Mouse (Mus musculus): ENCODE measurements at regions not wholly inside any gene's neighbourhood (a gene's known extent, or its start where the extent isn't known, plus 50 kb on each side); places are given as distances from the start of the nearest gene placed in this dataset.

- no peak for TF ChIP-seq HCFC1 (IDR thresholded peaks at IDR 0.05; ENCODE audit: borderline replicate concordance, insufficient read depth, low read length)
- TF ChIP-seq CHD2 (IDR thresholded peaks at IDR 0.05; ENCODE audit: low read depth, low read length): no peak
- no peak for TF ChIP-seq MAFK (IDR thresholded peaks at IDR 0.05; ENCODE audit: insufficient read depth, low read depth, low read length)
- no peak for TF ChIP-seq ZNF384 (IDR thresholded peaks at IDR 0.05; ENCODE audit: low read depth, low read length)
- TF ChIP-seq ZC3H11A (IDR thresholded peaks at IDR 0.05; ENCODE audit: borderline replicate concordance, low read depth, low read length): no peak
- H3K4me1 ChIP-seq (ENCODE audit: control insufficient read depth in 2 of 2, insufficient read depth in 2 of 2, low read length in 2 of 2, poor library complexity in 1 of 2): no peaks in the 10 kb centered on the region
- H3K4me3 ChIP-seq (ENCODE audit: insufficient read depth in 1 of 2, low read depth in 1 of 2, low read length in 2 of 2, poor library complexity in 1 of 2, severe bottlenecking in 1 of 2): no peak overlapping the region
- H3K9me3 ChIP-seq (ENCODE audit: control insufficient read depth, insufficient read depth, low read depth, low read length): no peaks in the 10 kb centered on the region
- no peak overlapping the region for H3K27ac ChIP-seq (ENCODE audit: insufficient read depth, low read depth, low read length, poor library complexity, severe bottlenecking)
- H3K36me3 ChIP-seq (ENCODE audit: control insufficient read depth, insufficient read depth, low read length, poor library complexity, severe bottlenecking): no peaks in the 10 kb centered on the region
- H3K9ac ChIP-seq (ENCODE audit: insufficient read depth, low read depth, low read length, poor library complexity, severe bottlenecking): no peak overlapping the region
- in situ Hi-C loops (cut with MboI; ENCODE audit: low sequenced_read_pairs in 2 of 2, unreplicated experiment in 2 of 2): no loop called here
- no peak for DNase-seq (ENCODE audit: low read depth, low spot score)
These were observed 120.0 kb upstream of the Meis1 start for GRCm38 (mm10) chr11:19138831-19139230.

- Histone ChIP-seq H3K36me3 (ENCODE audit: control insufficient read depth, insufficient read depth, low read length, poor library complexity, severe bottlenecking) (no peaks in the 10 kb centered on the region), H3K9ac (ENCODE audit: insufficient read depth, low read depth, low read length, poor library complexity, severe bottlenecking) (no peak overlapping the region), H3K4me3 (ENCODE audit: insufficient read depth in 1 of 2, low read depth in 1 of 2, low read length in 2 of 2, poor library complexity in 1 of 2, severe bottlenecking in 1 of 2) (no peak overlapping the region), H3K4me1 (ENCODE audit: control insufficient read depth in 2 of 2, insufficient read depth in 2 of 2, low read length in 2 of 2, poor library complexity in 1 of 2) (no peaks in the 10 kb centered on the region), H3K27ac (ENCODE audit: insufficient read depth, low read depth, low read length, poor library complexity, severe bottlenecking) (no peak overlapping the region), H3K9me3 (ENCODE audit: control insufficient read depth, insufficient read depth, low read depth, low read length) (no peaks in the 10 kb centered on the region)
- DNase-seq (ENCODE audit: low read depth, low spot score): no peak
- no peak for TF ChIP-seq HCFC1 (IDR thresholded peaks at IDR 0.05; ENCODE audit: borderline replicate concordance, insufficient read depth, low read length)
- no peak for TF ChIP-seq CHD2 (IDR thresholded peaks at IDR 0.05; ENCODE audit: low read depth, low read length)
- no peak for TF ChIP-seq ZC3H11A (IDR thresholded peaks at IDR 0.05; ENCODE audit: borderline replicate concordance, low read depth, low read length)
- no peak for TF ChIP-seq ZNF384 (IDR thresholded peaks at IDR 0.05; ENCODE audit: low read depth, low read length)
- TF ChIP-seq MAFK (IDR thresholded peaks at IDR 0.05; ENCODE audit: insufficient read depth, low read depth, low read length): no peak
- in situ Hi-C loops (cut with MboI; ENCODE audit: low sequenced_read_pairs in 2 of 2, unreplicated experiment in 2 of 2): no loop called here
These were observed 124.6 kb upstream of the Meis1 start for GRCm38 (mm10) chr11:19143267-19144000.

DNA sequence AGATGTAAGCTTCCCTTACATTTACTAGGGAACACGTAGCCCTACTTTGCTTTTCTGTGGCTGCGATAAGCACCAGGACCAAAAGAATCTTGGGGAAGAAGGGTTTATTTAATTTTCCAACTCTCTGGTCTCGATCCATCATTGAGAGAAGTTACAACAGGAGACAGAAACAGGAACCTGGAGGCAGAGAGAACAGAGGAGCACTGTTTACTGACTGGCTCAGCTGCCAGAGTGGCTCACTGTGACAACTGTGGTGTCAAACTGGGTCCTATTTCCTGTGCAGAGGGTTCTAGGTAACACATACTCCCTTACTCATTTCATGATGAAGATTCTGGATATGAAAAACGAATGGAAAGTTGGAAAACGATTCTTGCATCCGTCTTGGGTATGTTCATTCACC is 125.7 kb upstream of the Meis1 start:
- TF ChIP-seq MAFK (IDR thresholded peaks at IDR 0.05; ENCODE audit: insufficient read depth, low read depth, low read length): no peak
- no peak for TF ChIP-seq HCFC1 (IDR thresholded peaks at IDR 0.05; ENCODE audit: borderline replicate concordance, insufficient read depth, low read length)
- no peak for TF ChIP-seq ZC3H11A (IDR thresholded peaks at IDR 0.05; ENCODE audit: borderline replicate concordance, low read depth, low read length)
- TF ChIP-seq ZNF384 (IDR thresholded peaks at IDR 0.05; ENCODE audit: low read depth, low read length): no peak
- TF ChIP-seq CHD2 (IDR thresholded peaks at IDR 0.05; ENCODE audit: low read depth, low read length): no peak
- Histone ChIP-seq H3K4me3 (ENCODE audit: insufficient read depth in 1 of 2, low read depth in 1 of 2, low read length in 2 of 2, poor library complexity in 1 of 2, severe bottlenecking in 1 of 2) (no peak overlapping the region), H3K4me1 (ENCODE audit: control insufficient read depth in 2 of 2, insufficient read depth in 2 of 2, low read length in 2 of 2, poor library complexity in 1 of 2) (no peaks in the 10 kb centered on the region), H3K36me3 (ENCODE audit: control insufficient read depth, insufficient read depth, low read length, poor library complexity, severe bottlenecking) (no peaks in the 10 kb centered on the region), H3K9ac (ENCODE audit: insufficient read depth, low read depth, low read length, poor library complexity, severe bottlenecking) (no peak overlapping the region), H3K9me3 (ENCODE audit: control insufficient read depth, insufficient read depth, low read depth, low read length) (no peaks in the 10 kb centered on the region), H3K27ac (ENCODE audit: insufficient read depth, low read depth, low read length, poor library complexity, severe bottlenecking) (no peak overlapping the region)
- no peak for DNase-seq (ENCODE audit: low read depth, low spot score)
- in situ Hi-C loops (cut with MboI; ENCODE audit: low sequenced_read_pairs in 2 of 2, unreplicated experiment in 2 of 2): no loop called here

GRCm38 (mm10) chr11:19145263-19145662 is 126.5 kb upstream of the Meis1 start:
- no peaks in the 10 kb centered on the region for H3K36me3 ChIP-seq (ENCODE audit: control insufficient read depth, insufficient read depth, low read length, poor library complexity, severe bottlenecking)
- in situ Hi-C loops (cut with MboI; ENCODE audit: low sequenced_read_pairs in 2 of 2, unreplicated experiment in 2 of 2): no loop called here
- H3K9ac ChIP-seq (ENCODE audit: insufficient read depth, low read depth, low read length, poor library complexity, severe bottlenecking): no peak overlapping the region
- H3K27ac ChIP-seq (ENCODE audit: insufficient read depth, low read depth, low read length, poor library complexity, severe bottlenecking): no peak overlapping the region
- H3K4me3 ChIP-seq (ENCODE audit: insufficient read depth in 1 of 2, low read depth in 1 of 2, low read length in 2 of 2, poor library complexity in 1 of 2, severe bottlenecking in 1 of 2): no peak overlapping the region
- H3K4me1 ChIP-seq (ENCODE audit: control insufficient read depth in 2 of 2, insufficient read depth in 2 of 2, low read length in 2 of 2, poor library complexity in 1 of 2): no peaks in the 10 kb centered on the region
- no peak for DNase-seq (ENCODE audit: low read depth, low spot score)
- no peak for TF ChIP-seq CHD2 (IDR thresholded peaks at IDR 0.05; ENCODE audit: low read depth, low read length)
- no peak for TF ChIP-seq ZNF384 (IDR thresholded peaks at IDR 0.05; ENCODE audit: low read depth, low read length)
- no peak for TF ChIP-seq HCFC1 (IDR thresholded peaks at IDR 0.05; ENCODE audit: borderline replicate concordance, insufficient read depth, low read length)
- TF ChIP-seq ZC3H11A (IDR thresholded peaks at IDR 0.05; ENCODE audit: borderline replicate concordance, low read depth, low read length): no peak
- no peak for TF ChIP-seq MAFK (IDR thresholded peaks at IDR 0.05; ENCODE audit: insufficient read depth, low read depth, low read length)
- H3K9me3 ChIP-seq (ENCODE audit: control insufficient read depth, insufficient read depth, low read depth, low read length): no peaks in the 10 kb centered on the region

All from ES-E14 (cell line).